Mouse (Mus musculus): ENCODE results near the gene Gnl2.

GRCm38 (mm10) chr4:125008712-125009111, 7.7 kb upstream of the Gnl2 start:
- TF ChIP-seq CTCF (IDR thresholded peaks at IDR 0.05; ENCODE audit: low read depth, low read length) (no peak), POLR2A (IDR thresholded peaks at IDR 0.05; ENCODE audit: insufficient read depth, low read length) (no peak), EP300 (IDR thresholded peaks at IDR 0.05; ENCODE audit: insufficient read depth, low read depth, low read length) (no peak)

Data from ES-Bruce4 (cell line).